Mouse (Mus musculus) cerebellum, adult 11 months (tissue): Measurements from ENCODE around the gene Ccnh.
A peak's percentile ranks its signal among the peaks of the same experiment; 100 is the strongest.
"Not testable (repeated sequence)": the region's sequence is repeated elsewhere in the genome, so short reads cannot be mapped to it uniquely, and the experiment has no call there.

Source experiments
- DNase-seq: peaks from one replicate; pipeline ENCODE4 v3.0.0; 2022

Gene Ccnh

GRCm38 (mm10) chr13:85188903-85189643 is at the start of gene Ccnh:
TSS of gene Ccnh (plus strand) at chr13:85189408.
- peak; percentile 90 for DNase-seq

- DNase-seq = not testable (repeated sequence)
Observed at GRCm38 (mm10) chr13:85143361-85143760, 45.8 kb upstream of the Ccnh start.

- no peak for DNase-seq
Observed at GRCm38 (mm10) chr13:85146471-85146870, 42.7 kb upstream of the Ccnh start.

DNA sequence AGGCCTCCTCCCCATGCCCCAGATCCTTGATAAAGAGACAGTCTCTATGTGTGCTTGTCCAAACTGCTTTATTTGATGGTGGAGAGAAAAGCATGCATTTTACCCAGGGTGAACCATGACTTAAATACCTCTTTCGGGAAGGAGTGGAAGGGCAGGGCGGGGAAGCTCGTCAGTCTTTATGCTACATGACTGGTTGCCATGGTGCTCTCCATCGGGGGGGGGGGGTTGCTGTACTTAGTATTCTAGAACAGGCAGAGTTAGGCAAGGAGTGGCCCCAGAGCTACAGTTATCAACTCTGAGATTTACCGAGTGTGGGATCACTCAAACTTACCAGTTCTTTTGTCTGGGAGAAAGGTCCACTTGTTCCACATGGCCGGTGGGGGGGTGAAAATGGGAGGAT is 34.5 kb upstream of the Ccnh start:
- no peak for DNase-seq

DNA sequence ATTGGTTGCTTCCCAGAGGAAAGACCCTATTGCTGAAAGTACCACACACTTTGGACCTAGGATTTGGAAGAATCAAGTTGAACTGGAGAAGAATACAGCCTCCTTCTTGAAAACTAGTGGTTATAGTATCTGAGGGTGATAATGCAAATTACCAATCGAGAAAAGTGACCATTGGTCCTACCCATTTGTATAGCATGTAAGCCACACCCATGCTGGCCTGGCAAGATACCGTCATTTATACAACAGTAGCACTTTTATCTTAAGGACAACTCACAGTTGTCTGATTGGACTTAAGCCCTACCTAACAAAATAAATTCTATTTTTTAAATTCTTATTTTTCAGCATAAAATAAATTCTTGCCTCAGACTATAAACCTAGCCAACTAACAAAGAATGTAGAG is 29.2 kb upstream of the Ccnh start:
- no peak for DNase-seq

DNA sequence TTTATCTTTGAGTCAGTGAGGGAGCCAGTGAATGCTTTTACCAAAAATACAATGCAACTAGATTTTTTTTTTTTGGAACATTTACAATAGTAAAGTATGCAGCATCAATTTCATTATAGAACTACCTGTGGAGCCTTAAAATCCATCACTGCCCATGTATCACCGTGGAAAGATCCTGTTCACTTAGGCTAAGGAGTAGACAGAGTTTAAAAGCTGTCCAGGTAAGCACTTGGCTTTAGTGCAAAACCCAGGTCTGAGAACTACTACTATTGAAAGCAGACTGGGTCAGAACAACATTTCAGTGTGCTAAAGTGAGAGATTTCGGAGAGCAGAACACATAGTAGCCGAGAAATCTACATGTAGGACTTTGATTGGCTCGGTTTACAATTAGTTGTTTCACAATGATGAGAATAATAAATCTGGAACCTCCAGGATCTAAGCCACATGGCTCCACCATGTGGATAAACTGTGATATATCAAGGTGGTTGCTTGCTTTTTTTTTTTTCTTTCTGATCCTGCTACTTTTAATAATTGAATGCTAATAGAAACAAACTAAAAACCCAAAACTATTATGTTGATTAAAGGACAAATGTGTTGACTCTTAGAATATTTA is 24.6 kb upstream of the Ccnh start:
- no peak for DNase-seq

- no peak for DNase-seq
Observed at GRCm38 (mm10) chr13:85189644-85190121, 475 bp downstream of the Ccnh start.

DNA sequence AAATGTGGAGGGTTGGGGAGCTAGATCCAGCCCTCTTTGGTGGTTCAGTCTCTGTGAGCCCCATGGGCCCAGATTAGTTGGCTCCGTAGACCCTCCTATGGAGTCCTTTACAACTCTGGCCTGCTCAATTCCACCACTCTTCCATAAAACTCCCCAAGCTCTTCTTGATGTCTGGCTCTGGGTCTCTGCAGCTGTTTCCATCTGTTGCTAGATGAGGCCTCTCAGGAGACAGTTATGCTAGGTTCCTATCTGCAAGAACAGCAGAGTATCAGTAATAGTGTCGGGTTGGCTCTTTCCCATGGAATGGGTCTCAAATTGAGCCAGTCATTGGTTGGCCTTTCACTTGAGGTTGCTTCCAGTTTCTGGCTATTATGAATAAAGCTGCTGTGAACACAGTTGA is 2.0 kb downstream of the Ccnh start:
- DNase-seq = no peak

DNA sequence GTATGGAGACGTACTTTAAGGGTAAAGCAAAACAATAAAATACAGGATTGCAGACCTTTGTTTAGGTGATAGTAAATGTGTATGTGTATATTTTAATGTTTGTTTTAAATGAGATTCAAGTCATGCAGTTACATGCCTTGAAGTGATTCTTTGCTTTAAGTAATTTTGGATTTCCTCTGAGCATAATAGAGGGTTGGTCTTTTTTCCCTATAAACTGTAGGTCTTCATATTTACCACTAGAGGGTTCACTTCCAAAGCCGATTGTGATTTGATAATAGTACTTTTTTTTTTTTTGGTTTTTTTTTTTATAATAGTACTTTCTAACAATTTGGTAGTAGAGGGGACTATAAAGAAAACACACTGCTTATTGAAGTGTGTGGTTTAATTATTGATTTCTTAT is 18.3 kb downstream of the Ccnh start:
- DNase-seq = no peak

DNA sequence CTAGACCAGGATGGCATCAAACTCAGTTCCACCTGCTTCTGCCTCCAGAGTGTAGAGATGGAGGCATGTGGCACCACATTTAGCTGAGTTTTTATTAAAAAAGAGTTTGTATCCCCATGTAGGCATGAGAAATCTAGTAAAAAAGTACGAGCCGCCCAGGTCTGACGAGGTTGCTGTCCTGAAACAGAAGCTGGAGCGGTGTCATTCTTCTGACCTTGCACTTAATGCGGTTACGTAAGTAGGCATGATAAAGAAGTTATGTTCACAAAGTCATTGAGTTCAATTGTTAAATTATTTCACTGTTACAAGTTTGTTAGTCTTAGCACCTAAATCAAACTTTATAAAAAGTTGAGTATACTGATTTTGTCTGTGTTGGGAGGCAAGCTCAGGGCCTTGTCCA is 19.4 kb downstream of the Ccnh start:
- DNase-seq = no peak

- DNase-seq = no peak
Observed at GRCm38 (mm10) chr13:85210353-85210752, 21.1 kb downstream of the Ccnh start.

- no peak for DNase-seq
Observed at GRCm38 (mm10) chr13:85218656-85219055, 29.4 kb downstream of the Ccnh start.

GRCm38 (mm10) chr13:85238760-85239159 is 49.6 kb downstream of the Ccnh start:
- peak; percentile 8 for DNase-seq
